Mouse (Mus musculus) central nervous system, embryonic 11.5 days (tissue): ENCODE measurements around the gene Adi1. TPM values are rescaled to one million over a fixed set of nuclear protein-coding genes. Genes with fewer than 3 reads are reported as not detected.

ENCODE experiments used
- polyA plus RNA-seq: library from polyadenylated mRNA; depleted of rRNA; stranded (reverse); fragments of >200 nt; gene quantifications from 2 replicates; pipeline ENCODE4 v1.2.3, GENCODE M21; 2012; rRNA removed

Gene Adi1
- 23.3 and 27.4 TPM in 2 replicates for polyA plus RNA-seq

DNA sequence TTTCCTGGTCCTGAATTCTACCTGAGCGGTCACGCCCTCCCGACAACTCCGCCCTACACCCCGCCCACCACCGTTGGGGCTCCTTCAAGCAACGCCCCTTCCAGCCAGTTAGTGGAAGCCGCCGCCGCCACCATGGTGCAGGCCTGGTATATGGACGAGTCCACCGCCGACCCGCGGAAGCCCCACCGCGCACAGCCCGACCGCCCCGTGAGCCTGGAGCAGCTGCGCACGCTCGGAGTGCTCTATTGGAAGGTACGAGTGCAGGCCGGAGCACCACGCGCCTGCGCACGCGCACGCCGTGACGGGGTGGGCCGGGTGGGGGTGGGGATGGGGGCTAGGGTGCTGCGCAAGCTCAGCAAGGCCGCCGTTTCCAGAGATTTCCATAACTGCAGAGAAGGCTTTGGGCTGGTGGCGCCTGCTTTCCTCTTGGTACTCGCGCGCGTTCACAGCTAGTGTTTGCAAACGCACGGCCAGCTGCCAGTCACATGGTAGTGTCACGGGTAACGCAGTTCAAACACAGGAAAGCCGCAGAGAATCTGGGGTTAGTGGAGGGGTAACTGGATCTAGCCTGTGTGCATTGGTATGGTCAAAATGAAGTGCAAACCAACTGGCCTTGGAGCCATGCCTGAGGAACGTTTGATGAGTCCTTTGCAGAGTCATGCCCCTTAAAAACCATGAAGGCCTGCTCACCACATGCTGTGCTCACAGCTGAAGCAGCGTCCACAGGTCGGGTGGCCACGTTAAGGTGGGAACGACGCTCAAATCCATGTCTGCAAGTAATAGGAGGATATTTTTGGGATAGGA, at the start of gene Adi1:
TSS of gene Adi1 (plus strand) at position 111 of the 804 bp plus-strand sequence.

GRCm38 (mm10) chr12:28635535-28636476, 39.2 kb upstream of the Adi1 start, which contains the start of gene Rps7:
Gene Rps7, minus strand, starts transcription at chr12:28635953.

GRCm38 (mm10) chr12:28649141-28650110, 25.6 kb upstream of the Adi1 start, which contains the start of gene Rnaseh1:
Gene Rnaseh1, plus strand, starts transcription at chr12:28649602.

Other genes with a start within 250 kb of the Adi1 start
- gene Dcdc2c, start 122.8 kb upstream of the Adi1 start, polyA plus RNA-seq: 0.04 TPM in 1 of 2 replicates, not detected in the other
- gene Allc, start 92.7 kb upstream of the Adi1 start, polyA plus RNA-seq: not detected in 2 replicates
- 1.2 and 2.3 TPM in 2 replicates for gene Colec11, start 51.9 kb upstream of the Adi1 start, polyA plus RNA-seq
- gene Rps7, start 39.3 kb upstream of the Adi1 start, polyA plus RNA-seq: 1,190 and 1,305 TPM in 2 replicates
- 28.5 and 28.6 TPM in 2 replicates for gene Rnaseh1, start 25.6 kb upstream of the Adi1 start, polyA plus RNA-seq
- gene Trappc12, start 75.2 kb downstream of the Adi1 start, polyA plus RNA-seq: 20.9 and 29.7 TPM in 2 replicates
- 22.7 and 26.3 TPM in 2 replicates for gene Eipr1, start 76.6 kb downstream of the Adi1 start, polyA plus RNA-seq